Mouse (Mus musculus) cerebellum, postnatal 4 days (tissue): ENCODE results near the gene Reps2.

Experiments used
- DNase-seq, 2 experiments: peaks; one replicate each; pipeline ENCODE4 v3.0.0; 2022; ENCODE audit warnings: low spot score in 2 of 2, mixed read lengths in 1 of 2

The Reps2 gene

DNA sequence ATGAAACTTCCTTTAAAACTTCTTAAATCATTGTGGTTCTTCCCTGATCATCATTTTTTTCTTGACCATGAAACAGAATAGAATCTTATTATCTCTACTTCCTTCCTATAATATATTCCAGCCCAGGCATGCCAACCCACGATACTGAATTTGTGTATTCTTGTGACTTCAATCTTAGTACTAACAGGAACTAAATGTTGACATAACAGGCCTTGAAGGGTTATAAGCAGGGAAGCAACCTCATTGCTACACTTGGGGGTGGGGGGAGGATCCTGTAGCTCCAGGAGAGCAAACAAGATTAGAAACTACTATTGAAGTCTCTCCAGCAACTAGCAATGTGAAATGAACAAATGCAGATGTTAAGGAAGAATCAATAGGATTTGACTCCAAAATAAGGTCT lies 154.8 kb downstream of the Reps2 start:
- no peak for DNase-seq

DNA sequence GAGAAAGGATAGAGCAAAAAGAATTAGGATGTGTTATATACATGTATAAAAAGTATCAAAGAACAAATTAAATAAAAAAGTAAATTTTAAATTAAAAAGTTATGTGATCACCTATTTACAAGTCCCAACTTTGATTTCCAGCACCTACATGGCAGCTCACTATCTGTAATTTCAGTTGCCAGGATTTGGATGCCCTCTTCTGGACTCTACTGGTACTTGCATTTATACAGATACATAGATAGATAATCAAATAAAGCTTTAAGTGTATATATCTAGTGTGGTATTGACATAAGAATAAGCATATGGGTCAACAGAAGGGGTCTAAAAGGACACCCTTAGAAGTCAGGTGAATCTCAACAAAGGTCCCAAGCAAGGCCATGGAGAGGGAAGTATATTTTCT lies 155.7 kb downstream of the Reps2 start:
- no peak for DNase-seq

DNA sequence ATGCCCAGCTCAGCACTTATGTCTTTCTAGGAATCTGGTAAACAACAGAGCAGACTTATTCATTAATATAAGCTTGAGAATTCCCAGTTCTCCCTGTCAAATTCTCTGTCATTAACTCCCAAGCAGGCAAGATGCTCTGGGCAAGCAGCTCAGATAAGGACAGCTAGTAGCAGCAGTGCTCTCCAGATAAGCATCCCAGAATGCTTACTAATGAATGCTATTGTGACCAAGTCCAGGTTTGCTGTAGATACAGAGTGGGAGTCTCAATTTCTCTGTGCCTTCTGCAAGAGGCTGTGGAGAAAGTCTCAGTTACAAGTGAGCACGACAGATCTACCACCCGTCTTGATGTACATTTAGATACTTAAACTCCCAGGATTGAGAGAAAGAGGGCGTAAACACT lies 173.2 kb downstream of the Reps2 start:
- DNase-seq = no peak

DNA sequence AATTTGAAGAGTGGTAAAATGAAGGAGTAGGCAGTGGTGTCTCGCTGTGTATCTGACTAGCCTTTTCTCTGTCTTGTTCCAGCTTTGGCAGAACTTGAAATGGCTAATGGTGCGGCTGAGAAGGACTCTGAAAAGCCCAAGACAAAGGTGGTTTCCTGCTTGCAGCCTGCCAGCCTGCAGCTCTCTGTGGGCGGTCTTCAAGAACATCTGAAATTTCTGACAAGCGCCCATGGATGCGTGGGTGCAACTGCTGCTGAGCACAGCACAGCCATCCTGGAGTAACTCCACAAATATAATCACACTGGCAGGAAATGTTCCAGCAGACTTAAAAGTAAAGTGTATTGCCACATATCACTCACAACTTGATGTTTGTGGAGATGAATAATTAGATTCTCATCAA lies 181.3 kb downstream of the Reps2 start:
- DNase-seq = no peak

DNA sequence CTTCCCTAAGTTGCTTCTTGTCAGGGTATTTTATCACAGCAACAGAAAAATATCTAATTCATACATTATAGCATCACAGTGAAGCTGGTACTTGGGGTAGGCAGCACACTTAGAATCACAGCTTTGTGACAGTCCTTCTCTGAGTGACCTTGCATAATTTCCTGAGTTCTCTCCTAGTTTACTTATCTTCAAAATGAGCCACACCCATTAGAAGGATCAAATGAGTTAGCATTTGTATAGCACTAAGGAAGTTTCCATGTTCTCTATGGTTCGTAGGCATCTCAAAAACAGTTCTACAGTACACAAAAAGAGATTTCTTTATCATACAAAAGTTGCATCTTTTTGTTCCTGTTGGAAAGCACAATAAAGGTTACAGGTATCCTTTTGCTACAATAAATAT lies 187.0 kb downstream of the Reps2 start:
- DNase-seq = no peak

DNA sequence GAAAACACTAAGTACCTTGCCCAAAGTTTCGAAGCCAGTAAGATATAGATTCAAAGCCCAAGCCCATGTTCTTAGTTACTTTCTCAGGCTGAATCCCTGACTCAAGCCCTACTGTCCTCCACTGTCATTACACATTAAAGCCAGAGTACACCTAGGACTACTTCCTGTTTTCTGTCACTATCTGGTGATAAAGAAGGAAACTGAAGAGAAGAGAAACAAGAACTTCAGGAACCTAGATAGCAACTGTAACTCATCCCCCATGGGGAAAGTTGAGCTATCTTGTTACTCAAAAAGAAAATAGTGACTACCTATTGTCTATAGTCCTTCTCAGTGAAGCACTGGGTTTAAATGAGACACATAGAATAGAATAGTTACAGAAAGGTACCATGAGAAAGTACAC lies 188.1 kb downstream of the Reps2 start:
- no peak for DNase-seq

DNA sequence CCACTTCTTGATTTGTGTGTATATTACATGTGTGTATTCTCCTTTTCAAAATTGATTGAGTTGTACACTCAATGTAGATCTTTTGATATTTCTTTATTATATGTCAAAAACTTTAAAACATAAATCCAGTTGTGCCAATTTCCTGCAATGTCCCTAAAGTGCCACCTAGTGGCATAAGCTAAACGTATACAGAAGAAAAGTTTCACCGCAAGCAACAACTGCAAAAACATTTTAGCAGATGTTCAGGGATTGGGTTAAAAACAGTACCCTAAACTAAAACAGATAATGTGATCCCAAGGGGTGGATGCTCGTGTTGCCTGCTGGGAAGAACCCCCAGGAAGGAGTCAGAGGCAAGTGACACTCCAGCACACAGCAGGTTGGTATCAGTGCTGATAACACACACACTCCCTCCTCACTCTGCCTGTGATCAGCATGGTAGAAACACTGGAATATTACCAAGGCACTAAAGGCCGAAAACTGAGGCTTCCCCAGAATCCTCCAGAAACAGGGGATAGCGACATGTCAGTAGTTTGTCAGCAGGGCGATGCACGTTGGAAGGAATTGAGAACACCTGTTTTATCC lies 189.5 kb downstream of the Reps2 start:
- no peak for DNase-seq

DNA sequence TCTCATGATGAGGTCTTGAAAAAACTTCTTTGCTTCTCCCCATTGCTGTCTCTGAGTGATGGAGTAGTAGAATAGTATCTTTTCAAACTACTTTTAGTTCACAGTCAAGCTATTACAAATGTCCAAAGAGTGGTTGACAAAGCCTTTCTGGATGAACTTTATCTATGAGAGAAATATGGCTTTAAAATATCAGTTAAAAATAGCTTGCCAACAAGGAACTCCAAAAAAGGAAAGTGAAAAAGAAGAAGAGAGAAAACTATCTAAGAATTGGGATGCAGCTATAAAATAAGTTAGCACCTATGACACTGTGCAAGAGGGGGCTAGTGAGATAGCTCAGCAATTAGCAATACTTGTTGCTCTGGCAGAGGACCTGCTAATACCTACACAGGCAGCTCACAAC lies 190.8 kb downstream of the Reps2 start:
- DNase-seq = no peak

DNA sequence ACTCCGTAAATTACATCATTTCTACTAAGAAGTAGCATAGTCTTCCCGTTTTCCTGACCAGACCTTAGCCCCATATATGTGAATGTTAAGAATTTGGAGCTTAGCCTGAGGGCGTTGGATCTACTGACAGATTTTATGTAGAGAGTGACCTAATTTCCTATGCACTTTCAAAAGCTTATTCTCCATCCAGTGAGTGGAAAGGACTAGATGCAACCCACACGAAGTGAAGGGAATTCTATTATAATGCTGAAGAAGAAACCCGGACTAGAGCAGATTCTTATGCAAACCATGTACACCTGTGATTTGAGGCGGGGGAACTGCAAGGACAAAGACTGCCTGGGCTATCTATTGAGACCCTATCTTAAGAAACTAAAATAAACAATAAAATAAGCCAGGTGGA lies 195.5 kb downstream of the Reps2 start:
- DNase-seq = no peak

DNA sequence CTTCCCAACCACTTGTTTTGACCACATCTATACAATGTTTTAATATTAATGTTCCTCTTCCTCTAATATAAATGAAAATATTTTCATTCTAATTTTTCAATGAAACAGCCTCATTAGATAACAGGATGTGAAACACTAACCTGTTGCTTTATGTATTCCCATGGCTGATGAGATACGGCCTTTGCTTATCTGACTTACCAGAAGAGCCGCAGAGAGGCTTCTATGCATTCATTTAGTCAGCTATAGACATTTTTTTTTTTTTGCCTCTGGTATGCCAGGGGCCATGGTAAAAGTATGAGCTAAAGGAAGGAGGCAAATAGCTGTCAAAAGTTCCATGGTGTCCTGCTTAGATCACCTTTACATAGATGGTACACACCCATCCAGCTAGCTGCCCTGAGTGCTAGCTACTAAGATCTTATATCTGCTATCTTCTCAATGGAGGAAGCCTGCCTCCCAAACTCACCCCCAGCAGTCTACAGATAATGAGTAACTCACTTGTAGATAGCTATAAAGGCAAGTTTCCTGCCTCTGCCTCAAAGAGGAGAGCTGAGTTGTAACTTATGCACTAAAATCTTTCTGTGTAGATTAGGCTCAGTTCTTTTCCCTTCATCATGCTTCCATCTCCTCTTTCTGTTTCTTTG lies 196.7 kb downstream of the Reps2 start:
- DNase-seq = no peak

DNA sequence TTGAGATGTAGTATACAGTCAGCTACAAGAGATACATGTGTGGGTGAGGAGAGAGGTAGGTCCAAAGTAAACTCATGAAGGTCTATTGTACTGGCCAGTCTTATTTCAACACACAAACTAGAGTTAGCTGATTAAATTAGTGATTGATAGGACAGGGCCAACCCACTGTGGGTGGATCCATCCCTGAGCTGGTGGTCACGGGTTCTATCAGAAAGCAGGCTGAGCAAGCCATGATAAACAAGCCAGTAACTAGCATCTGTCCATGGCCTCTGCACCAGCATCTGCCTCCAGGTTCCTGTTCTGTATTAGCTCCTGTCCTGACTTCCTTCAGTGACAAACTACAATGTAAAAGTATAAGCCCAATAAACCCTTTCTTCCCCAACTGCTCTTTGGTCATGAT lies 200.1 kb downstream of the Reps2 start:
- DNase-seq = no peak

DNA sequence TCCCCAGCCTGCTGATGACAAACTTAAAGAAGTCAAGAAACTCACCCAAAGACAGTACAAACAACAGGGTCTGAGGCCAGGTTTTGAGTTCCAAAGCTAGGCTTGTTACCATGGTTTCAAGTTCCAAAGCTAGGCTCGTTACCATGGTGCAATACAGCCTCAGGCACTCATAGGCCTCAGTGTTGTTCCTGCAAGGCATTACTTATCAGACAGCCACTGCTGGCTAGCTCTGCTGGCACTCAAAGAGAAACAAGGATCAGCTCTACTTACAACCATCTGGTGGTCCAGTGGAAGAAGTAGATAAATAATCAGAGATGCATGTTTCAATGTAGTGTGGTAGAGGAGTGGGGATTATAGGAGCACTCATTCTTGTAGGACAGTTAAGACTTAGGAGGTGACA lies 200.5 kb downstream of the Reps2 start:
- no peak for DNase-seq

DNA sequence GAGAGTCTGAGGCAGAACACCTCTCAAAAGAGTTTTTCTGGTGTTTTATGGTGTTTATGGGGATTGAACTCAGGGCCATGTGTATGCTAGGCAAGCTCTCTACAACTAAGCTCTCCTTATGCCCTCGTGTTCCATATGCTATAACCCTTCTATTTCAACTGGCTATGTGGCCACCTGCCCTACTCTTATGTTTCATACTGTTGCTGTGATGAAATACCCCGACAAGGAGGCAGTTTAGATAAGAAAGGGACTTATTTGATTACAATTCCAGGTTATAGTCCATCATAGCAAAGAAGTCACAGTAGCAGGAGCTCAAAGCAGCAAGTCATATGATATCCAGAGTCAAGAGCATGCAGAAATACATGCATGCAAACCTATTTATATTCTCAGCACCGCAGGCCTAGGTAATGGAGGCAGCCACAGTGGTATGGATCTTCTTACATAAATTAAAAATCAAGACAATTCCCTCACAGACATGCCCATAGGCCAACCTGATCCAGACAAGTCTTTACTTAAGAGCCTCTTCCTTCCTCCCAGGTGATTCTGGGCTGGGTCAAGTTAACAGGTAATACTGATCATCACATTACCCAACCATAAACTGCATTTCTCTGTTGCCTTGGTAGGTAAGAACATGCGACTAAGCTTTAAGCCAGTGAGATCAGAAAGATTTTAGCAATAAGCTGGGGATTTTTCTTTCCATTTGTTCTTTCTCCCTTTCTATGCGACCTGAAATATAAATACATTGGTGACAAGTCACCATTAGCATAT lies 210.5 kb downstream of the Reps2 start:
- no peak for DNase-seq

DNA sequence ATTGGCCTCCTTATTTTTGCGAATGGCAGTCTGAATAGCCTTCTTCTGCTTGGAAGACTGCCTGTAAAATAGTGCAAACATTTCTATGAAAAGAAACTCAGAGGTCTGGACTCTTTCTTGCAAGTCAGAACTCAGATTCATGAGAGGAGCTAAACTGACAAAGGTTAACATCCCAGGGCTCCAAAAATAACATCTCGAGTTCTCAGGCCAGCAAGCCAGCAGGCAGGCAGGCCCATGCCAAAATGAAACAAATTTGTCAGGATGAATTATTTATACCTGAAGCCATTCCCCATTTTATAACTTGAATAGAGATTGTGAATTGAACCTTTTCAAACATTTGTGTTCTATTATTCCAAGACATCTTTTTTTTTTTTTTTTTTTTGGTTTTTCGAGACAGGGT lies 215.8 kb downstream of the Reps2 start:
- DNase-seq = no peak

DNA sequence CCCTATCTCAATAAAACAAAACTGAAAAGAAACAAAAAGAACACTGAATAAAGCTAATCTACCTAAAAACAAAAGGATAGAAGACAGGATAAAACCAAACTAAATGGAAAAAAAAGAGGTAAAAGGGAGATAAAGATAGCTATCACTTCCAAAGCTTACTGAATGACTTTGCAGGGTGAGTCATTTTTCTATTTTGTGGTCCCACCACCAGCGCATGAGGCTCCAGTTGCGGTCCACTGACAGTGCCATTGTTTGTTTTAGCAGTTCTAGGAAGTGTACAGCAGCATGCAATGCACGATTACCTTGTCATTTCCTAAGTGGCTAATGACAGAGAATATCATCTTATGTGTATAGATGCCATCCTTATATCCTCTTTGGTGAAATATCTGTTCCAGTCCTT lies 224.0 kb downstream of the Reps2 start:
- no peak for DNase-seq

DNA sequence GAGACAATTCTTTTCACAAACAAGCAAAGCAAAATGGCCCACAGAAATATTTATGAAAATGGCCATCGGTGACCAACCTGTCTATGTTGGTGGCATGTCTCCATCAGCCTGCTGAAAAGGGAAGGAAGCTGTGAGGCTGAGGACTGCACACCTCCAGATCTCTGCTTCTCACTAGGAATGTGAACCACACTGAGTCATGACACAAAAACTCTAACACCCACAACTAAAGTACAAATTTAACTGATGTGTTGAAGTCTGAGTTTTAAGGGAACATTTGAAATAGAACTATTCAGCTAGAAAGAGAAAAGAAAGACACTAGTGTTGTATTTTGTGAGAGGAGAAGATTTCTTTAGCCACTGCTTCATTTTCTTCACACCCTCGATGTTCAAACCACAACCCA lies 230.3 kb downstream of the Reps2 start:
- no peak for DNase-seq

DNA sequence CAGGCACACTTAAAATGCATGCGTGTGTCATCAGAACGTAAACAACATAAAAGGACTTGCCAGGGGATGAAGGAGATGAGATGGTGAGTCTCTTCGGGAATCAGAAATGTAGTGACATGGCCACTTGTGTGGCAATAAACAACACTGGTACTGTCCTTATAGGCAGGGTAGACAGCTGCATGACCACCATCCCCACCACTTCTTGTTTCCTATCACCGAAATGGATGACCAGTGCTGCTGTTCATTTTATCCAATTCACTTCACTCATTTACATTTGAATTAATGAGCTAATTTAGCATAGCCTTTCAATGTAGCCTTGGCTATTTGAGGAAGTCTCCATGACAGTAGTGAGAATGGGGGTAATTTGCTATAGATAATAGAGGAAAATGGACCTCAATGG lies 236.2 kb downstream of the Reps2 start:
- no peak for DNase-seq

DNA sequence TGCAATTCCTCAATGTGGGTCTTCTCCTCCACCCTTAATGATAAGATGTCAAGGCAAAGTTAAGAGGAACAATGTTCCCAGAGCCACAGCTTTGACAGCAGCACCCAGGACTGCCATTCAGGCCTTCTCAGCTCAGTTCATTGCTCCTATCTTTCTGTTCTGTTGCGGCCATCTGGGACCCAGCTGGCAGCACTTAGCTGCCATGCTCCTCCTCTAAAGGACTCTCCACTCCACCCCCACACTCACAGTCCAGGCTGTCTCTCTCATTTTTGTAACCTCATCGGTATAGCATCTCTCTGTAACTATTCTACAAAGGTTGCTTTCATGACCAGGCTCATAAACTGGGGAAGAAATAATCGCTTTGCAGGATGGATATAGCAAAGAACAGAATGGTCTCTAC lies 241.0 kb downstream of the Reps2 start:
- DNase-seq = no peak

DNA sequence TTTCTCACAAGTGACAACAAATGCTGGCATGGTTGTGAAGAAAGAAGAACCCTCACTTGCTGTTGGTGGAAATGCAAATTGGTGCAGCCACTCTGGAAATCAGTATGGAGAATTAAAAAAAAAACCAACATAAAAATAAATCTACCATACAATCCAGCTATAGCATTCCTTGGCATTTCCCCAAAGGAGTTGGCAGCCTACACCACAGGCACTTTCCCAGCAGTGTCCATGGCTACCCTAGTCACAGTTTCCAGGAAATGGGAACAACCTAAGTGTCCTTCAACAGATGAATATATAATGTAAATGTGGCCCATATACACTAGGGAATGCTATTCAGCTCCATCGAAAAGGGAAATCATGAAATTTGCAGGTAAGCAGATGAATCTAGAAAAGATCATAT lies 262.7 kb downstream of the Reps2 start:
- DNase-seq = no peak

DNA sequence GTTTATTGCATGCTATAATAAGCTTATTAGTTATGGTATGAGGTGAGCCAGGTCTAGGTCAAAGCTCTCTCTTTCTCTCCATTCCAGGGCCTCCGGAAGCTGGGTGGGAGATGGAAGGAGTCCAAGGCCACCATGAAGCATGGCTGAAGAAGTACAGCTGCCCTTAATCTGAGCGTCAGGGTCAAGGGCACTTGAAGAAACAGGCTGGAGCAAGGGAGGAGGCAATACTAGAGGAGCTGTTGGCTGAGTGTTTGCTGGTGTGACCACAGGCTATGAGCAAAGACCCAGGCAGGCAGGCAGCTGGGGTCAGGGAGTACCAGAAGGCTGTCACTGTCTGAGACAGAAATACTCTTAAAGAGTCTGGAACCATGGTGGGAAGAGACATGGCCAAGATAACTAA lies 280.2 kb downstream of the Reps2 start:
- DNase-seq = no peak
